In genomic region chr17:80889095-80889494, GRCm38 (mm10) we compare ENCODE assay signal across 19 mouse cellular contexts. TPM values are rescaled to one million over a fixed set of nuclear protein-coding genes. Genes with fewer than 3 reads are reported as not detected.
A peak's percentile ranks its signal among the peaks of the same experiment; 100 is the strongest.
DNase-seq lines count a peak whose midpoint lies in the region; ATAC-seq lines count a peak whose summit lies in the region.
"Had no signal": no experiment of that assay in that cellular context is flagged by ENCODE, and none has a peak within 500 bp of the region (broad histone marks: within the 10 kb centered on the region; RNA-seq: fewer than 3 reads in every experiment).

No protein-coding gene starts in this region.

- H3K4me1 ChIP-seq in limb, embryonic 10.5 days = peaks cover 51% of the 10 kb centered on the region

- peak; percentile 39; the same call in 1 of the 2 replicates for ATAC-seq in erythroblast, adult 5-6 weeks (replicated peaks; ENCODE audit: low FRiP score, poor library complexity, severe bottlenecking)
- ATAC-seq: activated CD4-positive, CD25-positive, alpha-beta regulatory T cell, adult 4 months; forebrain, embryonic 15.5 days; Patski had no signal

- no peaks in the 10 kb centered on the region for H3K36me3 ChIP-seq in limb, embryonic 10.5 days
- H3K36me3 ChIP-seq: embryonic facial prominence, embryonic 10.5 days; forebrain, embryonic 15.5 days; heart, embryonic 12.5 days; hindbrain, embryonic 15.5 days had no signal

- DNase-seq in lung, postnatal 36 days = peak; percentile 22
- DNase-seq in lung, postnatal 25 days (ENCODE audit: low spot score) = no peak
- DNase-seq in limb, embryonic 10.5 days (ENCODE audit: low spot score) = no peak
- DNase-seq in urinary bladder, adult 18-20 months (ENCODE audit: low spot score in 2 of 2) = no peak
- no peak for DNase-seq in MN1 (ENCODE audit: low spot score)
- DNase-seq in ovary, postnatal 14 days (ENCODE audit: low spot score) = no peak
- DNase-seq: adrenal gland, postnatal 14 days; cerebellum, adult 11-12 months; cerebellum, adult 9-11 months; cerebellum, postnatal 36 days; gastrocnemius, postnatal 14 days had no signal

- H3K4me3 ChIP-seq in limb, embryonic 10.5 days = no peak overlapping the region
- H3K4me3 ChIP-seq: embryonic facial prominence, embryonic 10.5 days; erythroblast, embryonic 14.5 days; forebrain, embryonic 15.5 days; heart, embryonic 12.5 days; hindbrain, embryonic 15.5 days had no signal

- no peaks in the 10 kb centered on the region for H3K9me3 ChIP-seq in limb, embryonic 10.5 days (replicated peaks)
- H3K9me3 ChIP-seq: embryonic facial prominence, embryonic 10.5 days; forebrain, embryonic 15.5 days; heart, embryonic 12.5 days; hindbrain, embryonic 15.5 days had no signal

- no peaks in the 10 kb centered on the region for H3K27me3 ChIP-seq in limb, embryonic 10.5 days (ENCODE audit: low read depth, poor library complexity, severe bottlenecking)
- H3K27me3 ChIP-seq: forebrain, embryonic 15.5 days; heart, embryonic 12.5 days; hindbrain, embryonic 15.5 days; Patski had no signal

- peak overlapping the region; percentile 73 for H3K27ac ChIP-seq in limb, embryonic 10.5 days
- H3K27ac ChIP-seq: embryonic facial prominence, embryonic 10.5 days; forebrain, embryonic 15.5 days; hindbrain, embryonic 15.5 days had no signal

- 90% methylated on average over 4 of the region's 4 CpGs for WGBS in limb, embryonic 10.5 days

RNA-seq across cellular contexts. Expression of gene Tmem178, which starts 55.3 kb away (rescaled TPM):
- total RNA-seq in erythroblast, adult 5-6 weeks (2015; ENCODE audit: low replicate concordance) = not detected in 2 replicates
- total RNA-seq in erythroblast, adult 5-6 weeks (2017; ENCODE audit: low replicate concordance) = not detected in 2 replicates
- polyA plus RNA-seq in limb, embryonic 10.5 days (2016; fragmentation: Nextera tagmentation; extraction: Ambion mirVana) = 3.1 and 5.5 TPM in 2 replicates
- polyA plus RNA-seq: activated CD4-positive, CD25-positive, alpha-beta regulatory T cell, adult 4 months; erythroblast, embryonic 14.5 days had no signal
